ENCODE assay signal across 20 mouse cellular contexts in the genomic region with DNA sequence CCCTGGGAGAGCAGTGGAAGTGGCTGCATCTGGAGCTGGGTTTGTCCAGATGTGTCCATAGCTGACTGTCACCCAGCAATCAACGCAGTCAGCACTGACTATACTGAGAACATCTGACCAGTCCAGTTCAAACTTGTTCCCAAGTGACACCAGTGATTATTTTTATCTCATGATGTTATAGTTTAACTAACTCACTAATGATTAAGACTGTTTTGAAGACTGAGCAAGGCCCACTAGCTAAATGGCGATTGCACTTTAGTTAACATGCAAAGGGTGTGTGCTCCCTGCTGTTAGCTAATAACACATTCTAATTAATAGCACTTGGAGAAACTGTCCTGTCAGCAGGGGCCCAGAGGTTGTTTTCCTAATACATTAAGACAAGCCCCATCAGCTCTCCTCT. TPM values are rescaled to one million over a fixed set of nuclear protein-coding genes. Genes with fewer than 3 reads are reported as not detected.
DNase-seq lines count a peak whose midpoint lies in the region; ATAC-seq and TF ChIP-seq lines count a peak whose summit lies in the region.
"Had no signal": no experiment of that assay in that cellular context is flagged by ENCODE, and none has a peak within 500 bp of the region (broad histone marks: within the 10 kb centered on the region; RNA-seq: fewer than 3 reads in every experiment).

No protein-coding gene starts in this region.

- H3K4me3 ChIP-seq in hindbrain, embryonic 16.5 days (ENCODE audit: low read length): no peak overlapping the region
- no peak overlapping the region for H3K4me3 ChIP-seq in hindbrain, embryonic 14.5 days (replicated peaks; ENCODE audit: low read length)
- H3K4me3 ChIP-seq: forebrain, embryonic 12.5 days; hindbrain, embryonic 15.5 days; limb, embryonic 10.5 days; neural tube, embryonic 12.5 days had no signal

- DNase-seq in hindbrain, embryonic 14.5 days (ENCODE audit: low spot score): no peak
- peak; percentile 53 for DNase-seq in brain, embryonic 14.5 days (ENCODE audit: low read depth)
- peak; percentile 25 for DNase-seq in kidney, adult 18-20 months
- peak; percentile 30 for DNase-seq in kidney, postnatal 10 days
- no peak for DNase-seq in layer of hippocampus, adult 18-20 months (ENCODE audit: low spot score in 2 of 2)
- DNase-seq in urinary bladder, postnatal 14 days (ENCODE audit: low spot score): no peak
- DNase-seq in urinary bladder, postnatal 25 days (ENCODE audit: low spot score): no peak
- DNase-seq: adrenal gland, adult 8-10 months; cerebellum, adult 11-12 months; cerebellum, postnatal 25 days; gastrocnemius, postnatal 25 days; lung, embryonic 14.5 days; right cerebral cortex, postnatal 4 days had no signal

- no peaks in the 10 kb centered on the region; the same call in 1 of the 2 replicates for H3K9me3 ChIP-seq in hindbrain, embryonic 16.5 days (ENCODE audit: control insufficient read depth, low read length)
- no peaks in the 10 kb centered on the region for H3K9me3 ChIP-seq in hindbrain, embryonic 14.5 days (ENCODE audit: control insufficient read depth, low read length)
- H3K9me3 ChIP-seq: forebrain, embryonic 12.5 days; hindbrain, embryonic 15.5 days; limb, embryonic 10.5 days; neural tube, embryonic 12.5 days had no signal

- 0 out of 2 replicates have a peak, but pooled peaks have one; percentile 24 for ATAC-seq in hindbrain, embryonic 16.5 days
- no peak; the same call in 1 of the 2 replicates for ATAC-seq in hindbrain, embryonic 14.5 days (ENCODE audit: low FRiP score)

- no peak for TF ChIP-seq CTCF in brain, embryonic 14.5 days (IDR thresholded peaks at IDR 0.05; ENCODE audit: borderline replicate concordance, extremely low read depth, insufficient read depth, insufficient read length)

- no peak for TF ChIP-seq POLR2A in brain, embryonic 14.5 days (IDR thresholded peaks at IDR 0.05; ENCODE audit: borderline replicate concordance, extremely low read depth, insufficient read depth, insufficient read length, poor library complexity, severe bottlenecking)

- no peaks in the 10 kb centered on the region for H3K36me3 ChIP-seq in hindbrain, embryonic 16.5 days (ENCODE audit: control insufficient read depth, insufficient read depth, low read length)
- H3K36me3 ChIP-seq in hindbrain, embryonic 14.5 days (replicated peaks; ENCODE audit: control insufficient read depth, insufficient read depth): no peaks in the 10 kb centered on the region
- H3K36me3 ChIP-seq: forebrain, embryonic 12.5 days; hindbrain, embryonic 15.5 days; limb, embryonic 10.5 days; neural tube, embryonic 12.5 days had no signal

- 37% methylated on average over 2 of the region's 2 CpGs for WGBS in hindbrain, embryonic 16.5 days
- 42% methylated on average over 2 of the region's 2 CpGs for WGBS in hindbrain, embryonic 14.5 days

- no peak overlapping the region for H3K27ac ChIP-seq in hindbrain, embryonic 16.5 days (ENCODE audit: low read depth, low read length)
- no peak overlapping the region for H3K27ac ChIP-seq in hindbrain, embryonic 14.5 days
- H3K27ac ChIP-seq: forebrain, embryonic 12.5 days; hindbrain, embryonic 15.5 days; limb, embryonic 10.5 days; neural tube, embryonic 12.5 days had no signal

- no peaks in the 10 kb centered on the region for H3K4me1 ChIP-seq in hindbrain, embryonic 16.5 days (ENCODE audit: control insufficient read depth, insufficient read depth, low read depth, low read length)
- no peaks in the 10 kb centered on the region for H3K4me1 ChIP-seq in hindbrain, embryonic 14.5 days (replicated peaks; ENCODE audit: control insufficient read depth, insufficient read depth, low read length)
- H3K4me1 ChIP-seq: forebrain, embryonic 12.5 days; hindbrain, embryonic 15.5 days; neural tube, embryonic 12.5 days had no signal

- no peak overlapping the region for H3K4me2 ChIP-seq in hindbrain, embryonic 16.5 days (ENCODE audit: low read length)
- H3K4me2 ChIP-seq in hindbrain, embryonic 14.5 days (replicated peaks): no peak overlapping the region
- H3K4me2 ChIP-seq: forebrain, embryonic 12.5 days; hindbrain, embryonic 15.5 days; lung, embryonic 14.5 days; neural tube, embryonic 12.5 days had no signal

- no peaks in the 10 kb centered on the region for H3K27me3 ChIP-seq in hindbrain, embryonic 16.5 days (replicated peaks; ENCODE audit: control insufficient read depth, insufficient read depth, low read length)
- no peaks in the 10 kb centered on the region for H3K27me3 ChIP-seq in hindbrain, embryonic 14.5 days (ENCODE audit: control insufficient read depth, insufficient read depth, low read length)
- H3K27me3 ChIP-seq: hindbrain, embryonic 15.5 days; neural tube, embryonic 12.5 days had no signal

- no peak overlapping the region for H3K9ac ChIP-seq in hindbrain, embryonic 16.5 days (ENCODE audit: low read depth, low read length)
- H3K9ac ChIP-seq in hindbrain, embryonic 14.5 days: no peak overlapping the region
- H3K9ac ChIP-seq: forebrain, embryonic 12.5 days; hindbrain, embryonic 15.5 days; lung, embryonic 14.5 days; neural tube, embryonic 12.5 days had no signal

RNA-seq across cellular contexts. Expression of gene Slc2a2, which starts 39.3 kb away (rescaled TPM):
- 0.08 TPM in 1 of 2 replicates, not detected in the other for polyA plus RNA-seq in hindbrain, embryonic 16.5 days (2015; fragmentation: Nextera tagmentation; extraction: Ambion mirVana)
- 0.17 TPM in 1 of 2 replicates, not detected in the other for polyA plus RNA-seq in hindbrain, embryonic 14.5 days (2014; fragmentation: Nextera tagmentation; extraction: Ambion mirVana)
- polyA plus RNA-seq in brain, embryonic 14.5 days (2012; rRNA removed): 0.01 and 0.15 TPM in 2 replicates
- not detected for total RNA-seq in layer of hippocampus, adult 18-20 months (2021)
- total RNA-seq: gastrocnemius, postnatal 25 days; left cerebral cortex, adult 18-20 months; megakaryocyte progenitor cell, adult 5-6 weeks had no signal
- polyA plus RNA-seq: forebrain, embryonic 12.5 days; limb, embryonic 10.5 days had no signal

RNA-seq across cellular contexts. Expression of gene Eif5a2, which starts 44.1 kb away (rescaled TPM):
- polyA plus RNA-seq in hindbrain, embryonic 16.5 days (2015; fragmentation: Nextera tagmentation; extraction: Ambion mirVana): 10.1 and 11.7 TPM in 2 replicates
- polyA plus RNA-seq in hindbrain, embryonic 14.5 days (2014; fragmentation: Nextera tagmentation; extraction: Ambion mirVana): 17.5 and 19.5 TPM in 2 replicates
- polyA plus RNA-seq in brain, embryonic 14.5 days (2012; rRNA removed): 7.0 and 9.0 TPM in 2 replicates
- 10 to 100 TPM; 34.7 to 35.5 TPM for total RNA-seq in layer of hippocampus, adult 18-20 months (2021)

Comparison
In these comparisons a context has a peak if more than half of its experiments do, and no peak if none do; other contexts are left out.
1. DNase-seq: peak in brain, embryonic 14.5 days (single experiment), kidney, adult 18-20 months (single experiment) and kidney, postnatal 10 days (single experiment); none in hindbrain, embryonic 14.5 days (single experiment), layer of hippocampus, adult 18-20 months (0 of 2), urinary bladder, postnatal 14 days (single experiment) and urinary bladder, postnatal 25 days (single experiment).